Mouse (Mus musculus) limb, embryonic 15.5 days (tissue): ENCODE results near the gene Artn. TPM values are rescaled to one million over a fixed set of nuclear protein-coding genes. Genes with fewer than 3 reads are reported as not detected.

ENCODE experiments used
- ATAC-seq: fragments of 200-750 bp; cut with Nextera tagmentation; 2 replicates; pipeline ENCODE4 v1.8.0; 2017; ENCODE audit warnings: low read depth, moderate TSS enrichment; ENCODE audit not compliant: insufficient number of reproducible peaks, low FRiP score, low TSS enrichment
- H3K27ac ChIP-seq: fragments of 300-500 bp; sonication (generic); 2 replicates; pipeline ENCODE4 v1.5.1; 2015; ENCODE audit warnings: moderate library complexity, mild to moderate bottlenecking, inconsistent platforms
- H3K27me3 ChIP-seq: fragments of 300-500 bp; sonication (generic); 2 replicates; pipeline ENCODE4 v1.6.1; 2015; ENCODE audit warnings: inconsistent platforms
- H3K36me3 ChIP-seq: fragments of 300-500 bp; sonication (generic); 2 replicates; pipeline ENCODE4 v1.6.1; 2015; ENCODE audit warnings: inconsistent platforms
- H3K4me1 ChIP-seq: fragments of 300-500 bp; sonication (generic); 2 replicates; pipeline ENCODE4 v1.6.1; 2015; ENCODE audit warnings: inconsistent platforms
- H3K4me2 ChIP-seq: fragments of 300-500 bp; sonication (generic); 2 replicates; pipeline ENCODE4 v1.6.1; 2015; ENCODE audit warnings: mild to moderate bottlenecking, inconsistent platforms
- H3K4me3 ChIP-seq: fragments of 300-500 bp; sonication (generic); 2 replicates; pipeline ENCODE4 v1.5.1; 2015; ENCODE audit warnings: mild to moderate bottlenecking, inconsistent platforms
- H3K9ac ChIP-seq: fragments of 300-500 bp; sonication (generic); 2 replicates; pipeline ENCODE4 v1.6.1; 2015; ENCODE audit warnings: inconsistent platforms
- H3K9me3 ChIP-seq: fragments of 300-500 bp; sonication (generic); 2 replicates; pipeline ENCODE4 v1.6.1; 2016; ENCODE audit warnings: inconsistent platforms
- WGBS: fragments of 180-500 bp; shearing (Covaris S2); methylation state at CpG from one replicate; pipeline ENCODE4 v1.1.7; 2015; 5-methylcytosine and 5-hydroxymethylcytosine counted together
- polyA plus RNA-seq: library from polyadenylated mRNA; unstranded; fragments of >200 nt; fragmentation: Nextera tagmentation; extraction: Ambion mirVana; gene quantifications from 2 replicates; pipeline ENCODE4 v1.2.1, GENCODE M21; 2015

Gene Artn
- polyA plus RNA-seq, 1 experiment from 2014 or later: 5.7 TPM

- Histone ChIP-seq H3K4me2 (peak overlapping the region; percentile 94), H3K4me3 (peak overlapping the region; percentile 94), H3K27ac (peak overlapping the region; percentile 71), H3K9me3 (no peaks in the 10 kb centered on the region), H3K4me1 (peaks cover 48% of the 10 kb centered on the region), H3K36me3 (peaks cover 26% of the 10 kb centered on the region), H3K9ac (peak overlapping the region; percentile 86), H3K27me3 (no peaks in the 10 kb centered on the region)
- no peak for ATAC-seq
- WGBS: 1% methylated on average over 23 of the region's 24 CpGs
Measured at GRCm38 (mm10) chr4:117886644-117887043, 42.9 kb downstream of the Artn start.

- 76% methylated on average over 9 of the region's 9 CpGs for WGBS
- Histone ChIP-seq H3K36me3 (peaks cover 29% of the 10 kb centered on the region), H3K9ac (no peak overlapping the region), H3K27me3 (no peaks in the 10 kb centered on the region), H3K9me3 (no peaks in the 10 kb centered on the region), H3K27ac (no peak overlapping the region), H3K4me1 (peaks cover 47% of the 10 kb centered on the region), H3K4me3 (peak overlapping the region; percentile 94), H3K4me2 (peak overlapping the region; percentile 94)
- ATAC-seq: no peak
Measured at GRCm38 (mm10) chr4:117885994-117886393, 43.6 kb downstream of the Artn start.

- no peak overlapping the region for H3K4me3 ChIP-seq
- no peak overlapping the region for H3K9ac ChIP-seq
- 93% methylated on average over 10 of the region's 10 CpGs for WGBS
- H3K27ac ChIP-seq: no peak overlapping the region
- H3K4me2 ChIP-seq: no peak overlapping the region
- no peaks in the 10 kb centered on the region for H3K9me3 ChIP-seq
- no peak for ATAC-seq
- H3K27me3 ChIP-seq: no peaks in the 10 kb centered on the region
- peaks cover 43% of the 10 kb centered on the region for H3K4me1 ChIP-seq
- H3K36me3 ChIP-seq: peaks cover 37% of the 10 kb centered on the region
Measured at GRCm38 (mm10) chr4:117885093-117885492, 44.5 kb downstream of the Artn start.

GRCm38 (mm10) chr4:117884146-117884545, 45.4 kb downstream of the Artn start:
- H3K4me1 ChIP-seq: peaks cover 43% of the 10 kb centered on the region
- H3K9me3 ChIP-seq: no peaks in the 10 kb centered on the region
- WGBS: 100% methylated on average over 1 of the region's 1 CpGs
- H3K9ac ChIP-seq: no peak overlapping the region
- ATAC-seq: no peak
- peaks cover 40% of the 10 kb centered on the region for H3K36me3 ChIP-seq
- no peak overlapping the region for H3K27ac ChIP-seq
- H3K27me3 ChIP-seq: no peaks in the 10 kb centered on the region
- peak overlapping the region; percentile 84 for H3K4me2 ChIP-seq
- peak overlapping the region; percentile 78; the same call in 1 of the 2 replicates for H3K4me3 ChIP-seq

- Histone ChIP-seq H3K9ac (peak within 1 kb of the TSS; percentile 82), H3K4me2 (peak within 1 kb of the TSS; percentile 84), H3K36me3 (peaks cover 48% of the 10 kb centered on the region), H3K27me3 (no peaks in the 10 kb centered on the region), H3K27ac (peak within 1 kb of the TSS; percentile 78), H3K4me3 (peak within 1 kb of the TSS; percentile 78), H3K4me1 (peaks cover 43% of the 10 kb centered on the region), H3K9me3 (no peaks in the 10 kb centered on the region)
- ATAC-seq: peak; percentile 58; the same call in 1 of the 2 replicates
- WGBS: under 1% methylated on average over 76 of the region's 103 CpGs
Measured at GRCm38 (mm10) chr4:117882701-117883691, 46.6 kb downstream of the Artn start, which contains the start of gene B4galt2. B4galt2 (minus strand) TSS chr4:117883487.

- H3K27ac ChIP-seq: no peak overlapping the region
- WGBS: 77% methylated on average over 5 of the region's 5 CpGs
- no peaks in the 10 kb centered on the region for H3K9me3 ChIP-seq
- no peak overlapping the region for H3K4me2 ChIP-seq
- H3K4me1 ChIP-seq: peaks cover 19% of the 10 kb centered on the region
- peaks cover 70% of the 10 kb centered on the region for H3K36me3 ChIP-seq
- H3K9ac ChIP-seq: no peak overlapping the region
- H3K4me3 ChIP-seq: no peak overlapping the region
- H3K27me3 ChIP-seq: no peaks in the 10 kb centered on the region
- ATAC-seq: no peak
Measured at GRCm38 (mm10) chr4:117878703-117879102, 50.9 kb downstream of the Artn start.

- 56% methylated on average over 10 of the region's 10 CpGs for WGBS
- no peak for ATAC-seq
Measured at GRCm38 (mm10) chr4:117878301-117878700, 51.3 kb downstream of the Artn start.

More at GRCm38 (mm10) chr4:117878301-117878700, 51.3 kb downstream of the Artn start:
- Histone ChIP-seq H3K4me2 (no peak overlapping the region), H3K4me3 (no peak overlapping the region), H3K4me1 (peaks cover 15% of the 10 kb centered on the region), H3K9me3 (no peaks in the 10 kb centered on the region), H3K9ac (no peak overlapping the region), H3K27me3 (no peaks in the 10 kb centered on the region), H3K27ac (no peak overlapping the region), H3K36me3 (peaks cover 74% of the 10 kb centered on the region)

Other genes with a start within 250 kb of the Artn start
- gene Dmap1, start 247.5 kb downstream of the Artn start, polyA plus RNA-seq: 51.8 and 58.0 TPM in 2 replicates
- gene Gm12845, start 205.4 kb downstream of the Artn start, polyA plus RNA-seq: not detected in 2 replicates
- gene Klf17, start 164.1 kb downstream of the Artn start, polyA plus RNA-seq: not detected in 2 replicates
- 11.6 and 13.1 TPM in 2 replicates for gene Slc6a9, start 95.3 kb downstream of the Artn start, polyA plus RNA-seq
- 0.66 and 1.2 TPM in 2 replicates for gene Ccdc24, start 57.2 kb downstream of the Artn start, polyA plus RNA-seq
- gene B4galt2, start 46.3 kb downstream of the Artn start, polyA plus RNA-seq: 23.1 and 27.6 TPM in 2 replicates
- 229 and 243 TPM in 2 replicates for gene Atp6v0b, start 42.4 kb downstream of the Artn start, polyA plus RNA-seq
- gene Dph2, start 37.7 kb downstream of the Artn start, polyA plus RNA-seq: 16.2 and 16.8 TPM in 2 replicates
- 39.0 and 41.1 TPM in 2 replicates for gene Ipo13, start 14.8 kb downstream of the Artn start, polyA plus RNA-seq
- 6.3 and 9.6 TPM in 2 replicates for gene St3gal3, start 205.2 kb upstream of the Artn start, polyA plus RNA-seq